Mouse (Mus musculus) CH12.LX (cell line): ENCODE data around the gene Rell1.

Source experiments
- HCFC1 ChIP-seq: IDR thresholded peaks from 2 replicates; pipeline ENCODE4 v1.6.1; 2012; ENCODE audit warnings: low read depth, mild to moderate bottlenecking, inconsistent platforms, low read length, improper control_type of control experiment
- IRF4 ChIP-seq: IDR thresholded peaks from 2 replicates; pipeline ENCODE4 v1.6.1; 2014; ENCODE audit warnings: low read depth, mild to moderate bottlenecking, inconsistent platforms, low read length, improper control_type of control experiment

DNA sequence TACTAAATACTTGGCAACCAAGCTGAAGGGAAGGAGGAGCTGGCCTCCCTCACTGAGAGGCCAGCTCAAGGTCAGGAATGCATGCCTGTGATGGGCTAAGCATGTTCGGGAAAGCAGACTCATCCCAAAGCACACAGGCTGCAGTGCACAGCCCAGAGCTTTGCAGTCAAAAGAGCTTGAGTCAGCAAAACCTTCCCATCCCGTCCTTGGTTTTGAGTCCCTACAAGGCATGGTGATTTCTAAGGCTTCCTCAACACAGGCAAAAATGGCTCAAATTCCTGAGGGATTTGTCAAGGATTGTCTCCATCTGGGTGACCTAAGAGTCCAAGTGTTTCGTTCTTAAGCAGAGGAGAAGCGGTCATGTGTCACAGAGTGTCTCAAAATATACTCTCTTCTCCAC, 50.5 kb downstream of the Rell1 start:
- TF ChIP-seq HCFC1 (no peak), IRF4 (no peak)
